Mouse (Mus musculus) left cerebral cortex, adult 9 months (tissue): ENCODE measurements around the gene Olfr470.
"Not testable (repeated sequence)": the region's sequence is repeated elsewhere in the genome, so short reads cannot be mapped to it uniquely, and the experiment has no call there.

Experiments
- DNase-seq, 2 experiments: peaks; one replicate each; pipeline ENCODE4 v3.0.0; 2022; ENCODE audit warnings: low spot score in 2 of 2

The Olfr470 gene

GRCm38 (mm10) chr7:107847390-107847789, at the start of gene Olfr470:
Gene Olfr470 (minus strand): TSS chr7:107847490.
- not testable (repeated sequence) for DNase-seq

GRCm38 (mm10) chr7:107841719-107842118, 5.6 kb downstream of the Olfr470 start:
- DNase-seq = no peak

GRCm38 (mm10) chr7:107825441-107825840, 21.8 kb downstream of the Olfr470 start, which contains the start of gene Olfr469:
Gene Olfr469 (minus strand): TSS chr7:107825541.
- DNase-seq = not testable (repeated sequence)

GRCm38 (mm10) chr7:107823867-107824266, 23.4 kb downstream of the Olfr470 start:
- DNase-seq = not testable (repeated sequence)

GRCm38 (mm10) chr7:107819442-107819841, 27.8 kb downstream of the Olfr470 start:
- no peak for DNase-seq

GRCm38 (mm10) chr7:107811963-107812362, 35.3 kb downstream of the Olfr470 start, which contains the start of gene Olfr467:
Gene Olfr467 (plus strand): TSS chr7:107812263.
- DNase-seq = no peak

- DNase-seq = no peak
Observed at GRCm38 (mm10) chr7:107802138-107802537, 45.2 kb downstream of the Olfr470 start.

GRCm38 (mm10) chr7:107801108-107801507, 46.2 kb downstream of the Olfr470 start, which contains the start of gene Ovch2:
Gene Ovch2 (minus strand): TSS chr7:107801208.
- DNase-seq = no peak

- DNase-seq = no peak
Observed at GRCm38 (mm10) chr7:107796500-107796899, 50.8 kb downstream of the Olfr470 start.
